Mouse (Mus musculus) megakaryocyte, embryonic 14.5 days (primary cell): ENCODE results near the gene Pdzrn3. TPM values are rescaled to one million over a fixed set of nuclear protein-coding genes. Genes with fewer than 3 reads are reported as not detected.

Experiments
- H3K27me3 ChIP-seq: replicated peaks from 2 replicates; pipeline ENCODE3; 2012; ENCODE audit warnings: inconsistent platforms
- H3K36me3 ChIP-seq: replicated peaks from 2 replicates; pipeline ENCODE3; 2012; ENCODE audit warnings: low read length, inconsistent platforms, mixed read lengths
- H3K4me1 ChIP-seq: 2 replicates; pipeline ENCODE4 v1.6.1; 2012; ENCODE audit warnings: inconsistent platforms
- H3K4me3 ChIP-seq: replicated peaks from 2 replicates; pipeline ENCODE3; 2012; ENCODE audit warnings: moderate library complexity, mild to moderate bottlenecking, inconsistent platforms
- H3K9me3 ChIP-seq: 2 replicates; pipeline ENCODE4 v1.6.1; 2012; ENCODE audit warnings: inconsistent platforms
- FLI1 ChIP-seq: IDR thresholded peaks from 2 replicates; pipeline ENCODE4 v1.6.1; 2012; ENCODE audit warnings: low read length, inconsistent platforms, mixed read lengths
- GATA1 ChIP-seq: IDR thresholded peaks from 3 replicates; pipeline ENCODE4 v1.6.1; 2012; ENCODE audit warnings: mixed read lengths, low read length, inconsistent platforms, borderline replicate concordance
- polyA plus RNA-seq: library from polyadenylated mRNA; stranded (reverse); fragments of >175 nt; gene quantifications from 2 replicates; pipeline ENCODE4 v1.2.3, GENCODE M21; 2012; ENCODE audit warnings: low replicate concordance; ENCODE audit not compliant: insufficient read depth

The Pdzrn3 gene
- polyA plus RNA-seq, 1 experiment, result not detected

GRCm38 (mm10) chr6:101251160-101251559 lies 126.5 kb downstream of the Pdzrn3 start:
- peaks cover 1% of the 10 kb centered on the region; the same call in 1 of the 2 replicates for H3K9me3 ChIP-seq
- H3K4me1 ChIP-seq, result no peaks in the 10 kb centered on the region
- no peak overlapping the region for H3K4me3 ChIP-seq
- H3K27me3 ChIP-seq, result no peaks in the 10 kb centered on the region
- H3K36me3 ChIP-seq, result no peaks in the 10 kb centered on the region
- TF ChIP-seq FLI1, result no peak

- Histone ChIP-seq H3K4me1 (no peaks in the 10 kb centered on the region), H3K9me3 (peaks cover 23% of the 10 kb centered on the region), H3K36me3 (no peaks in the 10 kb centered on the region), H3K4me3 (no peak overlapping the region), H3K27me3 (no peaks in the 10 kb centered on the region)
- no peak for TF ChIP-seq FLI1
- no peak for TF ChIP-seq GATA1
Observed at GRCm38 (mm10) chr6:101246137-101246536, 131.6 kb downstream of the Pdzrn3 start.

- no peak for TF ChIP-seq GATA1
- TF ChIP-seq FLI1, result no peak
- Histone ChIP-seq H3K36me3 (no peaks in the 10 kb centered on the region), H3K9me3 (peaks cover 26% of the 10 kb centered on the region), H3K4me3 (no peak overlapping the region), H3K4me1 (no peaks in the 10 kb centered on the region), H3K27me3 (no peaks in the 10 kb centered on the region)
Observed at GRCm38 (mm10) chr6:101244355-101244754, 133.3 kb downstream of the Pdzrn3 start.

- Histone ChIP-seq H3K27me3 (no peaks in the 10 kb centered on the region), H3K4me3 (no peak overlapping the region), H3K4me1 (no peaks in the 10 kb centered on the region), H3K36me3 (no peaks in the 10 kb centered on the region), H3K9me3 (peaks cover 26% of the 10 kb centered on the region)
- TF ChIP-seq FLI1 (no peak), GATA1 (no peak)
Observed at GRCm38 (mm10) chr6:101243189-101243815, 134.4 kb downstream of the Pdzrn3 start.

- TF ChIP-seq FLI1, result no peak
- TF ChIP-seq GATA1, result no peak
- H3K9me3 ChIP-seq, result peaks cover 6% of the 10 kb centered on the region; the same call in 1 of the 2 replicates
- H3K4me1 ChIP-seq, result no peaks in the 10 kb centered on the region
- H3K4me3 ChIP-seq, result no peak overlapping the region
- no peaks in the 10 kb centered on the region for H3K36me3 ChIP-seq
- no peaks in the 10 kb centered on the region for H3K27me3 ChIP-seq
Observed at GRCm38 (mm10) chr6:101236641-101237246, 141.0 kb downstream of the Pdzrn3 start.

GRCm38 (mm10) chr6:101236230-101236629 lies 141.5 kb downstream of the Pdzrn3 start:
- Histone ChIP-seq H3K36me3 (no peaks in the 10 kb centered on the region), H3K4me3 (no peak overlapping the region), H3K4me1 (no peaks in the 10 kb centered on the region), H3K27me3 (no peaks in the 10 kb centered on the region), H3K9me3 (peaks cover 4% of the 10 kb centered on the region; the same call in 1 of the 2 replicates)
- TF ChIP-seq FLI1, result no peak
- no peak for TF ChIP-seq GATA1

- Histone ChIP-seq H3K9me3 (peaks cover 4% of the 10 kb centered on the region; the same call in 1 of the 2 replicates), H3K36me3 (no peaks in the 10 kb centered on the region), H3K4me1 (no peaks in the 10 kb centered on the region), H3K27me3 (no peaks in the 10 kb centered on the region), H3K4me3 (no peak overlapping the region)
- TF ChIP-seq GATA1 (no peak), FLI1 (no peak)
Observed at GRCm38 (mm10) chr6:101234349-101234748, 143.3 kb downstream of the Pdzrn3 start.

- Histone ChIP-seq H3K27me3 (no peaks in the 10 kb centered on the region), H3K9me3 (peaks cover 4% of the 10 kb centered on the region; the same call in 1 of the 2 replicates), H3K36me3 (no peaks in the 10 kb centered on the region), H3K4me3 (no peak overlapping the region), H3K4me1 (no peaks in the 10 kb centered on the region)
- TF ChIP-seq FLI1 (no peak), GATA1 (no peak)
Observed at GRCm38 (mm10) chr6:101233680-101234079, 144.0 kb downstream of the Pdzrn3 start.

GRCm38 (mm10) chr6:101227294-101227855 lies 150.3 kb downstream of the Pdzrn3 start:
- Histone ChIP-seq H3K36me3 (no peaks in the 10 kb centered on the region), H3K9me3 (peaks cover 4% of the 10 kb centered on the region; the same call in 1 of the 2 replicates), H3K4me3 (no peak overlapping the region), H3K4me1 (no peaks in the 10 kb centered on the region), H3K27me3 (no peaks in the 10 kb centered on the region)
- TF ChIP-seq GATA1, result no peak
- no peak for TF ChIP-seq FLI1

- Histone ChIP-seq H3K36me3 (no peaks in the 10 kb centered on the region), H3K27me3 (no peaks in the 10 kb centered on the region), H3K4me1 (no peaks in the 10 kb centered on the region), H3K9me3 (no peaks in the 10 kb centered on the region), H3K4me3 (no peak overlapping the region)
- TF ChIP-seq FLI1 (no peak), GATA1 (no peak)
Observed at GRCm38 (mm10) chr6:101220307-101220706, 157.4 kb downstream of the Pdzrn3 start.
